Mouse (Mus musculus) brain, adult 2 months (tissue): ENCODE measurements around the gene Phox2a.

Source experiments
- DNase-seq: peaks from one replicate; pipeline ENCODE4 v3.0.0; 2011; ENCODE audit warnings: low read depth, low spot score

The Phox2a gene

DNA sequence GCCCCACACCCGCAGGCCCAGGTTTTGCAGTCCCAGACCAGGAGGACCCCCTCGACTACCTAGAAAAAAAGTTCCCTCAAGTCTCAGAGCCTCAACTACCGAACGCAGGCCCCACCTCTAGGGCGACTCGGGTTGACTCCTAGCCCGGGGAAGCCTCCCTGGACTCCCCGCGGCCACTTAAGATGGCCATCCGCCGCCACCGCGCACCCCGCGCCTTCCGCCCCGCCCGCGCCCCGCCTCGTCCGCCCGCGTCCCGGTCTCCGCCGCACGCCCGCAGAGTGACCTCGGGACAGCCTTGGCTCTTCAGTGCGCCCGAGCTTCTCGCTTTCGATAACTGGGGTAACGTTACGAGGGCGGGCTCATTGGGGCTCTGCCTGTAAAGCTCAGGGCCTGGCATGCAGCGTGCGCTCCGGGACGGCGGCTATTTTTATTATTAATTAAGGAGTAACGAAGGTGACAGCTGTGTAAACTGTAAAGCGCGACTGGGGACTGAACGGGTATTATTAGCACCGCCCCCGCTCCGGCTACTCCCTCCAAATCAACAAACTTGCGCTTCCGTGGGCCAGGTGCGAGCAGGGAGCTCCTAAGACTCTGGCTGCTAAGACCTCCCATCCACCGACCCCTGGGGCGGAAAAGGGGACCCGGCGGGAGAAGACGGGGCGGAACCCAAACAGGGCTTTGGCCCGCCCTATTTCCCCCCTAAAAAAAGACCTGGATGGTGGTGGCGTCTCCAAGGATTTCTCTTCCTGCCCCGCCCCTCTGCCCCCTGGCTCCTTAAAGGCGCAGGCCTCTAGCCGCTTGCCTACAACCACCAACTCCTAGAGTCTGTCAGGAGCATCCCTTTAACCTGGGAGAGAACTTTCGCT is 19.7 kb downstream of the Phox2a start, which contains the start of gene Inppl1:
Gene Inppl1 (minus strand): TSS at position 624 of the 866 bp plus-strand sequence.
- peak; percentile 92 for DNase-seq

DNA sequence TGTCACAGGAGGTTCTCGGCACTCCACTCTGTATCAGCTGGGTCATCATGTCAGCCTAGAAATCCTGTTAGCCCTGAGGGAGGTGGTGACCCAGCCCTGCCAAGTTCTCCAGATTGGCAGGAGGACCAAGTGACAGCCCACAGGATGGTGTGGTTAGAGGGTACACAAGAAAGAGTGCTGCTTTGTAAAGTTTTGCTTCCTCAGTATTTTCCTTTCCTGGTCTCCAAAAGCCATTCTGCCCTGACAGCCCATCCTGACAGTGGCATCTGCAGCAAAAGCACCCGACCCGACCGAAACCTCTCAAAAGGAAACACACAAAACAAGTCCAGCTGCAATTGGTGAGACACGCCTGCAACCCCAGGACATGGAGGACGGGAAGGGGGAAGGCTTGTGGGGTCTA is 26.1 kb downstream of the Phox2a start:
- no peak for DNase-seq

DNA sequence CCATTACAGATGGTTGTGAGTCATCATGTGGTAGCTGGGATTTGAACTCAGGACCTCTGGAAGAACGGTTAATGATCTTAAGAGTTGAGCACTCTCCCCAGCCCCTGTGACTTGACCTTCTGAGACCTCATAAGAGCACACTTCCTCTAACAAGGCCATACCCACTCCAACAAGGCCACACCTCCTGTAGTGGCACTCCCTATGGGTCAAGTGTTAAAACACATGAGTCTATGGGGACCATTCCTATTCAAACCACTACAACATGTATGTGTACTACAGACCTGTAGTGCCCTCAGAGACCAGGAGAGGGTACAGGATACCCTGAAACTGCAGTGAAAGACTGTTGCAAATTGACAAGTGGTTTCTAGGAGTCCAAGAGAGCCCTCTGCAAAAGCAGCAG is 29.8 kb downstream of the Phox2a start:
- no peak for DNase-seq

DNA sequence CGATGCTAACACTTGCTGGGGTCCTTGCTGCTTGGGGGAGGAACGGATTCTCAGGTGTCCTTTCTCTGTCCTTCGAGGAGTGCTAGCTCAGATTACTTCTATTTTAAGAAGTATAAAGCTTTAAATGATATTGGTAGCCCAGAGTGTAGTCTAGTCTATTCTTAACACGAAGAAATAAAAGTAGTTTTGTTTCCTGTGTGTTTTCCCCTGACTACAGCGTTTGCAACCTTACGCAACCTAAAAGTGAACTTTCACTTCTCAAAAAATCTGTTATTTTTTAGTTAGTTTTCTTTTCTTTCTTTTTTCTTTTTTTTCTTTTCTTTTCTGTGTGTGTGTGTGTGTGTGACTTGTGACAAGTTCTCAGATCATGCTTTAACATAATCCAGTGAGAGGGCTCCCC is 33.6 kb downstream of the Phox2a start:
- no peak for DNase-seq

DNA sequence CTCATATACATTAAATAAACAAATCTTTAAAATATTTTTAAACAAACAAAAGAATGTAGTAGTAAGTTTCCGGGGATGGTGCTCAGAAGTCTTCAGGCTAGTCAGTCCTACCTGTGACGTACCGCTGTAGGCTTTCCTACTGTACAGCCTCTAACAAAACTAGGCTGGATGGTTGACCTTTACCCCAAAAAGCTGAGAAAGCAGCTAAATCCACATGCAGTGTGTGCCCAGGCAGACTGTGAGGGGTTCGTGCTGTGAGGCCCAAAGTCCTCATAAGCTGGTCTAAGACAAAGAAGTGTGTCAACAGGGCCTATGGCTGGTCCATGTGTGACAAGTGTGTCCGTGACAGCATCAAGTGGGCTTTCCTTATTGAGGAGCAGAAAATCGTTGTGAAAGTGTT is 34.7 kb downstream of the Phox2a start:
- no peak for DNase-seq

DNA sequence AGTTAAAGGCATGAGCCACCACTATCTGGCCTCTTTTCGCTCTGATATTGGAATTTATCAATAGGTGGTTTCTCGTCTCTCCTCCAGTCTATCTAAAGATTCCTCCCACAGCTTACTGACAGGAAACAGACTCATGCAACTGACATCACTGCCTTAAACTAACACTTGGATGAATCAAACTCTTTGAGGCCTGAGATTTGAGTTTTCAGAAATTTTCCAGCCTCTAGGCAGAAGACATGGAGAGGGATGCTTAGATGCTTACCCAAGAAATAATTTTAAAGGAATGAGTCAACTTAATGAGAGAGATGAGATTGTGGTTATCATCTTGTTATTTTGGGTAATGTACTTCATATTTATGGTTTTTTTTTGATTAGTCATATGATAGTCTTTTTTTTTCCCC is 35.7 kb downstream of the Phox2a start:
- peak; percentile 14 for DNase-seq

DNA sequence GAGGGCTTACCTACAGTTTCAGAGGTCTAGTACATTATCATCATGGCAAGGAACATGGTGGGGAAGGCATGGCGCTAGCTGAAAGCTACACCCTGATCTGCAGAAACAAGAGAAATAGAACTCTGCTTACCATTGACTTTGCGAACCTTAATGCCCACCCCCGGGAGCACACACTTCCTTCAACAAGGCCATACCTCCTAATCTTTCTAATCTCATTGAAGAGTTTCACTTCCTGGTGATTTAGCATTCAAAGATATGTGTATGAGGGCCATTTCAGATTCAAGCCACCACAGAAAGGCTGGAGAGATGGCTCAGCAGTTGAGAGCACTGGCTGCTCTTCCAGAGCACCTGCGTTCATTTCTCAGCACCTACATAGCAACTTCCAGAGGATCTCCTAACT is 39.0 kb downstream of the Phox2a start, which contains the start of gene Folr2:
Gene Folr2 (minus strand): TSS at position 101 of the 400 bp plus-strand sequence.
- DNase-seq, result no peak

DNA sequence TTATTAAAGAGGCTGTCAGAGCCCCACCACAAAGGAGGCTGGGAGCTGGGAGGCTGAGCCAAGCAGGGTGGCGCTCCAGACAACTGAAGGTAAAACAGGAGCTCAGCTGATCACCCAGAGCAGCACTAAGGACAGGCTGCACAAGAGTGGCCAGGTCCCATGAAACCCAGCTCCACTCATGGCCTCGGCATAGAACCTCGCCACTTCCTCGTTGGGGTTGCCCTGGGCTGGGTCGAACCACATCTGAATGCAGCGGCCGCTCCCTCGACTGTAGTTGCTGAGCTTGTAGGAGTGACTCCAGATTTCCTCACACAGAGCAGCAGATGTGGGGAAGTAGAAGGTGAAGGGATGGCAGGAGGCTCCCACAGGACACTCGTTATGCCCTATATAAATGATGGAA is 40.2 kb downstream of the Phox2a start:
- no peak for DNase-seq

DNA sequence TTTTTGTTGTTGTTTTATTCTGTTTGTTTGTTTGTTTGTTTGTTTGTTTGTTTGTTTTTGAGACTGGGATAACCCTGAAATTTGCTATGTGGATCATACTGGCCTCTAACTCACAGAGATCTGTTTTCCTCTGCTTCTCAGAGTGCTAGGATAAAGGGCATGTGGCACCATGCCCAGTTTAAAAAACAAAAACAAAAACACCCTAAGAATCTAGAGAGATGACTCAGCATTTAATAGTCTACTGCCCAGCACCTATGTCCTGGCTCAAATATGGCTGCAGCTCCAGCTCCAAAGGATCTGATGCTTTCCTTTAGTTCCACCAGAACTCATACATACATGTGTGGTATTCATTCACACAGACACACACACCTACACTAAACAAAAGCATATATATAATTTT is 42.9 kb downstream of the Phox2a start:
- no peak for DNase-seq

DNA sequence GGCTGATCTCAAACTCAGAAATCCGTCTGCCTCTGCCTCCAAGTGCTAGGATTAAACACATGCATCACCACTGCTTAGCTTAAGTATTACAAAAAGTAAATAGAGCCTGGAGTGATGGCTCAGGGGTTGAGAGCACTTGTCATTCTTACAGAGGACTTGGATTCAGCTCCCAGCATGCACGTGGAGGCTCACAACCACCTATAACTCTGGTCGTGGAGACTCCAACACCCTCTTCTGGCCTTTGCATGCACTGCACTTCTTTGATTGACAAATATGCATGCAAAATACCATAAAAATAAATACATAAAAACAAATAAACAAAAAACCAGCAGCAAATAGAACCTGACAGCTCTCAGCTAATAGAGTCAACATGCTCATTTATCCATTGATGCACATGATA is 44.2 kb downstream of the Phox2a start:
- DNase-seq, result no peak

DNA sequence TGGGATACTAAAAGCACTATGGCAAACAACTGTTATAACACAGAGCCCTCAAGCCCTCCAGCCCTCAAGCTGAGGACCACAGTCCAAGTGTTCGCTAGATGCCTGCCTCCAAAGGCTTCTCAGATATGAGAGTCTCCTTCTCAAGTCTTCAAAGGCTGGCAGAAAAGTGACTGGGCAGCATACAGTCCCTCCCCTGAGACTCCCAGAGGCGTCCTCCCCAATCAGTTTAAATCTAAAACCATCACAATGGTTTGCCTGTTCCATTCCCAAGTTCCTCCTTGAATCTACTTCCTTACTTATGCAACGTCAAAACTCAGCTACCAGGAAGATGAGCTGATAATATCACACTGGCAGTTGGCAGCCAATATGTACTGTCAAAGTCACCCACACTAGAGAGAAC is 45.3 kb downstream of the Phox2a start, which contains the start of gene Anapc15:
Gene Anapc15 (plus strand): TSS at position 301 of the 400 bp plus-strand sequence.
- DNase-seq, result no peak

DNA sequence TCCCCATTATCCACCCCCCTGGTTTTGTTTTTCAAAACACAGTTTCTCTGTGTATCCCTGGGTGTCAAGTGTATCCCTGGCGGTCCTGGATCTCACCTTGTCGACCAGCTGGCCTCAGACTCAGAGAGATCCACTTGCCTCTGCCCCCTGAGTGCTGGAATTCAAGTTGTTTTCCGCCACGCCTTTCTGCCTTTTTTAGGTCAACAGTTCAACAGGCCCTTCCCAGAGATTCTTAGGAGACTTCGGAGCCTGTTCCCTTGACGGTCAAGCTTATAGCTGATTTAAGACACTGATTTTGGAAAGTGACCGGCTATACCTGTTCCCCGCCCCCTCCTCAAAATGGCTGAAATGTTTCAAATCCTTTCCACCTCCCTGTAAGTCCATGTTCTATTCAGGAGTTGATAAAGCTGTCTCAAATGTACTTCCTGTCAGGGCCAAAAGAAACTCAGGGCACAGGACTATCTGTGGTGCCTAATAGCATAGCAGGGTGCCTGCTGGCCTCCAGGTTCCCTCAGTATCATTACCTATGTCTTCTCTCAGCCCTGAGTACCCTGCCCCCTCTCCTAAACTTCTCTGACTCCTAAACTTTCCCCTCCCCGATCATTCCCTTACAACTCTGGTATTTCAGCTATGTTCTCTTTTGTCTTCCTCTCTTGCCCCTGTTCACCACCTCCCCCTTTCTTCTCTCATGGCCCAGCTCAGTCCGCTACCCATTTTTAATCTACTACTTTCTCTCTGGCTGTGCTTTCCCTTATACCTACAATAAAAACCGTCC is 48.6 kb downstream of the Phox2a start:
- no peak for DNase-seq

DNA sequence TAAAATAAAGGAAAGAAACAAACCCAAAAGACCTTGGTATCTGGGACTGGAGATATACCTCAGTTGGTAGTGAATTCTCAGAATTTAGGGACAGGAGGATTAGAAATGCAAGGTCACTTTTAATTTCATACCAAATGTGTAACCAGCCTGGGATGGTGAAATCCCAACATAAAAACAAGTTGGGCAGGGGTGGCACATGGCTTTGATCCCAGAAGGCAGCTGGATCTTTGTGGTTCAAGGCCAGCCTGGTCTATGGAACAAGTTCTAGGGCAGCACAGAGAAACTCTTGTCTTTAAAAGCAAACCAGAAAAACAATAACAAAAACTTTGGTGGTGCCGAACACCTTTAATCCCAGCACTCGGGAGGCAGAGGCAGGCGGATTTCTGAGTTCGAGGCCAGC is 49.4 kb downstream of the Phox2a start:
- no peak for DNase-seq

DNA sequence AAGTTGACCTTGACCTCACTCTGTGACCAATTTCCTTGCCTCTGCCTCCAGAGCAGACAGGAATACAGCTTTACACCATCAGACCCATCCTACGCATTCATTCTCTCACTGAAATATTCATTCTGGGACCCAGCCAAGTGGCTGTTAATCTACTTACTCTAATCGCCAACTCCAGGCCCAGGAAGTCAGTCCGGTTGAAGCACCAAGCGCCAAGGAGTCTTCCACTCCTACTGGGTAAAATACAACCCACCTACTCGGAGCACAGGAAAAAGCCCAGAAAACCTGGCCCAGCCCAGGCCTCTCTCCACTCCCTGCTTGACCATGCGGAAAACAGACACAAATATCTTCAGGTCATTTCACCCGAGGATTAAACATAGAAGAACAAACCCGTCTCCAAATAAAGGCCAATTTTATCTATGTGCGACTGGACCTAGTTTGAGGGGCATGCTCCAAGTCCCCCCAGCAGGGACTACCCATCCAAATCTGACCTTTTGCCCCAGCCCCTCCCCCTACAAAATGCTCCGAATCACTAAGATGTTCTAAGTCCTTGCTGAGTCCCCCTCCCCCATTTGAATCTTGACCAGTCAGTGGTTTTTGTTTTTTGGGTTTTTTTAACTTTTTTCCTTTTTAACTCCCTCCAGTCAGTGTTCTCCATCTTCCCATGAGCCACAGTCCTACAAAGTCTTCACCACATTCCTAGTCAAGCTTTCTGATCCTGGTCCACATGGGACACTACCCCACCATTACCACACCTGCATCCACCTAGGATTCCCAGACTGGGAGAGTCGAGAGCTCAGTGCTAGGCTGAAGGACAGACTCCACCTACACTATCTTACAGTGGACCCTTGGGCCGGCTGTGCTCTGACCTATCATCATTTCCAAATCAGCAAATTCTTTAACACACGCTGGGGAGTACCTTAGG is 50.4 kb downstream of the Phox2a start:
- DNase-seq, result peak; percentile 8

DNA sequence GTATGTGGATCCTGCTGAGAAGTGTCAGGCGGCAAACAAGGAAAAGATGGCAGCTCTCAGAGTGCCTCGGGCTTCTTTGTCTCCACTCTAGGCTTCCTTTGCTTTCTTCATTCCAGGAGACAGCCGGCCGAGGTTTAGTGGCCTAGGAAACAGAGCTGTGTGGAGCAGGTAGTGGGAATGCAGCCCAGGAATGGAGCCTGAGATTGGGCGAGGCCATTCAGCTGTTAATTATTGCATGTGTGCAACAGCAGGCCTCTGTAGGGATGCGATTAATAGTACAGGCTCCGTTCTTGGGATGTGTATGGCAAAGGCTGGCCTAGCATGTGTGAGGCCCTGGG is 51.0 kb downstream of the Phox2a start:
- DNase-seq, result no peak

DNA sequence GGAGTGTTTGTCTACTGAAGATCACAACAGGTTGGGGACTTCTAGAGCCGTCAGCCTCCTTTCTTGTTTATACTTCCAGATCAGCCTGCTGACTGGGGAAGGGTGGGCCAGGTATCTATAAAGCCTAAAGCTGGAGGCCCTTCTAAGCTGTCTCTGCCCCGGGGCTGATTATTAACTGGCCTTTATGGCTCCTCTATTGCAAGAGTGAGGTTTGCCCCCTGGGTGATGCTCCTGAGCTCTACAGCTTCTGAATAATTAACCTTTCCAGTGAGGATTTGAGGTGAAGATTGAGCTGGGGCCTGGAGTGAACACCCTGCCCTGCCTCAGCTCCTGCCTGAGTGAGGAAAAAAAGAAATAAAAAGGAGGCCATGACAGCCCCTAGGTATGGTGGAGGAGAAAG is 52.5 kb downstream of the Phox2a start, which contains the start of gene Folr1:
Gene Folr1 (minus strand): TSS at position 160 of the 400 bp plus-strand sequence.
- DNase-seq, result no peak

DNA sequence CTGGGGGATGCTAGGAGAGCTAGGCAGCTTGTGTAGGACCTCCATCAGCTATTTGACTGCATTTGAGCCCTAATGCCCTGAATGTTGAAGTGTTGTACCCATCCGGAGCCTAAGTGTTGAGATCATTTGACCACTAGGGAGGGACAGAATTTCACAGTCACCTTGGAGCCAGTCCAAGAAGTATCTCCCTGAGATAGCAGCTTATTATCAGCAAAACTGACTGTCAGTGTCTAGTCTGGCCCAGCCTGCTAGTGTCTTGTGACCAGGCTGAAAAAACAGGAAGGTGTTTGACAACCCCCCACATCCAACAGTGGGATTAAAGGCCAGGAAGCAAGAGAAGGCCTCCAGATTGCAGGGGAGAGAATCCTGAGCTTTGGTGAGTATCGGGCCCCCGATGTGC is 53.2 kb downstream of the Phox2a start:
- no peak for DNase-seq
